Mouse (Mus musculus): ENCODE results near the gene Slc44a2. TPM values are rescaled to one million over a fixed set of nuclear protein-coding genes. Genes with fewer than 3 reads are reported as not detected.
A peak's percentile ranks its signal among the peaks of the same experiment; 100 is the strongest.

The Slc44a2 gene
- total RNA-seq, 2 experiments from 2014 or later, result 117 to 128 TPM

DNA sequence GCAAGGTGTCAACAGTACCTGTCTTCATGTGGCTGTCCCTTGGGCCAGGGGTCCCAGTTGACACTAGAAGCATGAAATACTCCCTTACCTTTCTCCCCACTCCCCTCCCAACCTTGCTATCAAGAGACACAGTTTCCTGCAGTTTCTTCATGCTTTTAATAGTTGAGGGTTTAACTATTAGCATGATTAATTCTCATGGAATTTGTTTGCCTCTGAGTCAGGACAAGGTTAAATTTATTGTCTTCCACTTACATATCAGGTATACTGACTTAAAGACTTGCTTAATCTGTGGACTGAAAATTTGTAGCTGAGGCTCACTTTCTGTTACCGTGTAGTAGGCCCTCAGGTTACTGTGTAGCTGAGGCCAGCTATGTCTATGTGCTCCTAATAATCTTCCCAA, 13.0 kb downstream of the Slc44a2 start:
- no peak for DNase-seq

DNA sequence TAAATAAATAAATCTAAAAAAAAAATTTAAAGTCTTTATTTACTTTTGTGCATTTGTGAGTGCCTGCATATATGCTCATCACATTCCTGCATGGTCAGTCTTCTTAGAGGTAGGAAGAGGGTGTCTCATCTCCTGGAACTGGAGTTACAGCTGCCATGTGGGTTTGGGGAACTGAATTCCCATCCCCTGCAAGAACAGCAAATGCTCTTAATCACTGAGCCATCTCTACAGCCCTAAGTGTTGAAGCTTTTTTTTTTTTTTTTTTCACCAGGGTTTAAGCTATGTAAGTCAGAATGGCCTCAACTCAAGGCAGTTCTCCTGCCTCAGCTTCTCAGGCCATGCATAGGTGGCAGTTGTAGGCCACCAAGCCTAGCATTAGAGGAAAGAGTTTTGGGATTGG, 14.2 kb downstream of the Slc44a2 start:
- no peak for DNase-seq

DNA sequence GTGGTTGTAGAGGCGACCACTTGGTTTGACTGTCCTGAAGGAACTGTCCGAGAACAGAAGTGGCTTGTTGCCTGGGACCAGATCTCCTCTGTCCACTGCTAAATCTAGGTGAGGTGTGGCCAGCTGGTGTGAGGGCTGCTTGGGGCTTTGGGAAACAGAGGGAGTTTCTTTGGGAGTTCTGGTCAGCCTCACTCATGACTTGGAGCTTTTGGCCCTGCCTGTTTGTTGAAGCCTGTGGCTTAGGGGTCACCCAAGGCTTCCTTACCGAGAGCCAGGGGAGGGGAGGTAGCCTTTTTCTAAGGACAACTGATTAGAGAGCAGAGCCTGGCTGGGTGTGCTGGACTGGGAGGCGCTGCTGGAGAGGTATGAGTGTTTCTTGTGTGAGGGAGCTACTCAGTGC, 14.9 kb downstream of the Slc44a2 start:
- DNase-seq, result no peak

DNA sequence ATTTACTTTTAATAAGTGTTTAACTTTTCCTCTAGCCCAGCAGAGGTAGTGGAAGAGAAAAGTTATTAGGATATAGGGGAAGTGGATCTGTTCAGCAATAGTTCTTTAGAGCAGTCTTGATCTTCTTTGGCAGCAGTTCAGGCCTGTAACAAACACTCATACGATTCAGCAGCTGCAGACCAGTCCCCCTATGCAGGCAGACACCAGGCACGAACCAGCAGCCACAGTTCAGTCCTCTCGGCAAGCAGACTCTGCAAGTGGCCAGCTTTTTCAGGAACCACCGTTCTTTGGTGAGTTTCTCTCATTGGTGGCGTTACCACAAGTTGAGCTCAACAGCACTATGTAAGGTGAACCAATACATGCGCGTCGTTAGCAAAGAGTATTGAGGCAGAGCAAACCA, 16.0 kb downstream of the Slc44a2 start:
- DNase-seq, result no peak

DNA sequence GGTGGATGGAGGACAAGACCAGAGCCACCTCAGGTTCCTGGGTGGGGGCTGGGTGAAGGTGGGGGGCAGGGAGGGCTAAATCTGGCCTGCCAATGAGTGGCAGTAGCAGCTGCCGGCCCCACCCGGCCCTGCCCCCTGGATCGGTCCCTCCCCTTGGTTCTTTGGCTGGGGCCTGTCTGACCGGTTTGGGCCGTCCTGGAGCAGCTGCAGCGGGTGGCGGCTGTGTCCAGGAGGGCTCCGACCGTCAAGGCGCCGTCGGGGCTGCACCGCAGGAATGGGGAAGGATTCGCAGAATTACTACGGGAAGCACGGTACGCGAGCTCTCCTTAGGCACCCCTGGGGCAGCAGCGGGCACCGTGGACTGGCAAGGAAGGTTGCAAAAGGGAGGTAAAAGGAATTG, 17.2 kb downstream of the Slc44a2 start:
- peak; percentile 85 for DNase-seq

DNA sequence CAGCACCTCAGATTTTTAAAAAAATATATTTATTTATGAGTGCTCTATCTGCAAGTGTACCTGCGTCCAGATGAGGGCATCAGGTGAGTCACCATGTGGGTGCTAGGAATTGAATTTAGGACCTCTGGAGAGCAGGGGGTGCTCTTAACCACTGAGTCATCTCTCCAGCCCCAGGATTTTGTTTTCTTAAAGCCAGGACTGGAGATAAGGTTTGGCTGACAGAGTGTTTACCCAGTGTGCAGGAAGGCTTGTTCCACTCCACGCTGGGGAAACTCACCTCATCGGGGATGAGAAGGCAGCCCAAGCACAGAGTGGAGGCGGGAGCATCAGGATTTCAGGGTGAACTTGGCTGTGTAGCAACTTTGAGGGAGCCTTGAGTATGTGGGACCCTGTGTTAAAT, 19.9 kb downstream of the Slc44a2 start:
- DNase-seq, result no peak

DNA sequence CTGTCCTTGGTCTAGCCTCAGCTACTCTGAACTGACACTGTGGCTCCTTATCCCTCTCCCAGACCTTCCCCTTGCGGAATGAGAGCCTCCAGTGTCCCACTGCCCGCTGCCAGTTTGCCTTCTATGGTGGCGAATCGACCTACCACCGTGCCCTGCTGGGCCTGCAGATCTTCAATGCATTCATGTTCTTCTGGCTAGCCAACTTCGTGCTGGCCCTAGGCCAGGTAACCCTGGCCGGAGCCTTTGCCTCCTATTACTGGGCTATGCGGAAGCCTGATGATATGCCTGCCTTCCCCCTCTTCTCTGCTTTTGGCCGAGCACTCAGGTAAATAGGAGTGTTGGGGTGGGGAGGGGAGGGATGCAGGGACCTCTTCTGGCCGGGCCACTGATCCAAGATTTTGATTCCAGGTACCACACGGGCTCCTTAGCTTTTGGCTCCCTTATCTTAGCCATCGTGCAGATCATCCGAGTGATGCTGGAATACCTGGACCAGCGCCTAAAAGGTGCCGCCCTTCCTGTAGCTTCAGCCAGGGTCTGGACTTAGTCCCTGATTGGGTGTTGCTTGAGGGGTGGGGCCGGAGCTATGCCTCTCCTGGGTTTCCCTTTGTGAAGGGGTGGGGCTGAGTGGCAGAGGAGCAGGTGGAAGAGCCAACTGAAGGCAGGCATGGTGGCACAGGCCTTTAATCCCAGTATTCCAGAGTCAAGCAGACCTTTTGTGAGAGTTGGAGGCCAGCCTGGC, 26.3 kb downstream of the Slc44a2 start:
- DNase-seq, result no peak

DNA sequence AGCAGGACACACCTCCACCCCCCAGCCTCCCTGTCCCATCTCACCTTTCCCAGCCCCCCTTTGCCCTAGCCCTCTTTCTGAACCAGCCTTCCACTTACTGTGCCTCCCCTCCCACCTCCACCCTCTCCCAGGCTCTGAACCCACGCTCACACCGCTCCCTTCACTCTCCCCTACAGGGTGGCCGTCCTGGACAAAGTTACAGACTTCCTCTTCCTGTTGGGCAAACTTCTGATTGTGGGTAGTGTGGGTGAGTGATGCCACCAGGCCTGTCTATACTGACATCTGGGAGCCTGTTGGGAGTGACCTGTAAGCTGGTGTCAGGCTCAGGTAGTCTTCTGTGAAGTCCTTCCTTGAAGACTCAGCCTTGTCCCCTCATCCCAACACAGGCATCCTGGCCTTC, 27.7 kb downstream of the Slc44a2 start:
- no peak for DNase-seq

DNA sequence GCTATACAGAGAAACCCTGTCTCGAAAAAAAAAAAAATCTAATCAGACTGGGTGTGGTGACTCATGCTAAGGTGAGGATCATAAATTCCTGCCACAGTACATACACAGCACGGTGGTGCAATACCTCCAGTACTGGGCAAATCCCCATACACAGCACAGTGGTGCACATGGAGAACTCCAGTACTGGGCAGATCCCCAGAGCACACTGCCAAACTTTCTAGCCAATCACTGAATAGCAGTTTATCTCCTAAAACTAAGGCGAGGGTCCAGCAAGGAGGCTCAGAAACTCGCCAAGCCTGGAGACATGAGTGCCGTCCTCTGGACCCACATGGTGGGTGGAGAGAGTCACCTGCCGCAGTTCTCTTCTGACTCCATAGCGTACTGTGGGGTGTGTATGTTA, 30.7 kb downstream of the Slc44a2 start:
- no peak for DNase-seq

DNA sequence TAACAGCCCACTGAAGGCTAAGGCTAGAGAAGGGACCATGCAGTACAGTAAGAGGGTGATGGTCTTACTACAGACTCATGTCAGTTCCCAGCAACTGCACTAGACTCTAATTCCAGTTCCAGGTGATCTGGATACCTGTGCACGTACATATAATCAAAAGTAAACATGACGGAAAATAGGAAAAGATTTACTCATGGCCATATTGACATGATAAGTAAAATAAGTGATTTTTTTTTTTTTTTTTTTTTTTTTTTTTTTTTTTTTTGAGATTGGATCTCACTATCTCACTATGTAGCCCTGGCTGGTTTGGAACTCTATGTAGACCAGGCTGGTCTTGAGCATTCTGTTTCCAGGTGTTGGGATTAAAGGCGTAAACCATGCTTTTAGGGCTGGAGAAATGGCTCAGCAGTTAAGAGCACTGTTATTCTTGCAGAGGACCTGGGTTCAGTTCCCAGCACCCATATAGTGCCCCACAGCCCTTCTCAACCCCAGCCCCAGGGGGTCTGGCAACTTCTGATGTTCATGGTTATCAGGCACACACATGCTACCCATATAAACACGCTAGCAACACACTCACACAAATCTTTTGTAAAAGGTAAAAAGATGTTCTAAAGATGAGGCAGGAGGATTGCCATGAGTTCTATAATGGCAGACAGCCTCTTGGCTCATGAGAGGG, 31.3 kb downstream of the Slc44a2 start:
- no peak for DNase-seq

DNA sequence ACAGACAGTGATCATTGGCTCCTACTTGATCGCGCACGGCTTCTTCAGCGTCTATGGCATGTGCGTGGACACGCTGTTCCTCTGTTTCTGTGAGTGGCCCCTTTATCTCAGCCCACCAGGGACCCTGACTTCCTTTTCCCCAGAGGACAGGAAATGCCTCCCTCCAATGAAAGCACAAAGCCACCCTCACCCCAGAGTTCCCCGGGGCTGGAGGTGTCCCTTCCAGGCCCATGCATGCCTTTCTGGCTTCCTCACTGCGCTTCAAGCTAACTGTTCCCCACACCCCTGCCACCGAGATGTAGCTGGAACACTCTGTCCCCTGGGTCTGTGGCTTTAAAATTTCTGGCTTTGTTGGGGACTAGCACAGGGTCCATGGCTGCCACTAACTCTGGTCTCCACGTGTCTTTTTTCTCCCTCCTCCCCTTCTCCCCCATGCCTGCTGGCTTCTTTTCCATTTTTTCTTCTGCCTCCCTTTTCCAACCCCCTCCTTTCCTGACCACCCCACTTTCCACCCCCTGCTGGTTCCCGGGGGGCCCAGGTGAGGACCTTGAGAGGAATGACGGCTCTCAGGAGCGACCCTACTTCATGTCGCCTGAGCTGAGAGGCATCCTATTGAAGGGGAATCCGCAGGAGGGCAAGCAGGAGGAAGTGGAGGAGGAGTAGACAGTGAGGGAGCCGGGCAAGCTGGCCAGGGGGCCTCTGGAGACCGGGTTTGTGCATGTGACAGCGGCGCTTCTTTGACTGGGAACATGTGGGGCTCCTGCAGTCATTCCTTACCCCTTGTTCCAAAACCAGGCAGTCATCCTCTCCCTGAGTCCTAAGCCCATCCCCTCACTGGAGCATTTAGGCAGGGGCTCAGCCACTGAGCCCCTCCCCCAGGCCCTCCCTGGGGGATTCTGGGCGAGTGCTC, 32.2 kb downstream of the Slc44a2 start:
- no peak for DNase-seq

DNA sequence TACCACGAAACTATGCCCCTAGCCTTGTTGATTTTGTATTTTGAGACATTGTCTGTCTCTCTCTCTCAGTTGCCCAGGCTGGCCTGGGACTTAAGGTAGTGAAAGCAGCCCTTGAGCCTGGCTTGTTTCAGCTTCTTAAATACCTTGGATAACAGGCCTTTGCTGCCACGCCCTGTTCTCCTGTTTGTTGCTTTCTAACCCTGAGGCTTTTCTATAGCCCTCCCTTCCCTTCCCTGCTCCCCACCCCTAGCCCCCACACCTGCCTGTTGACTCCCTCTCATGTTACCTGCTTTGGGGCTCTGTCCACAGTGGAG, 32.8 kb downstream of the Slc44a2 start:
- DNase-seq, result no peak

DNA sequence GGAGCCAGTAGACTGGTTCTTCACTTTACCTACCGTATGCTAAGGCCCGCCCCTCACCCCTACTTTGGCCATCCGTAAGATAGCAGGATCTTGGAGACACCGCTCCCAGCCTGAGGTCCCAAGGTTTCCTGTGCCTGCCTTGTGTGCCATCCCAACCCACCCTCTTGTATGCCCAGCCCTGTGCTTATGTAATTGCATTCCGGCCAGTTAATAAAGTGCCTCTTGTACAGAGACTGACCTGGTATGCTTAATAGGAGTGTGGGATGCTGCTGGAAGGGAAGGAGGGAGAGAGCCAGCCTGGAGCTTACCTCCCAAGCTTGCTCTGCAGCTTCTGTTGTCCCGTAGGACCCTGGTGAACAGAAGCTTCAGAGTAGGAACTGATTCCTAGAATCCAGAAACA, 34.3 kb downstream of the Slc44a2 start:
- no peak for DNase-seq

DNA sequence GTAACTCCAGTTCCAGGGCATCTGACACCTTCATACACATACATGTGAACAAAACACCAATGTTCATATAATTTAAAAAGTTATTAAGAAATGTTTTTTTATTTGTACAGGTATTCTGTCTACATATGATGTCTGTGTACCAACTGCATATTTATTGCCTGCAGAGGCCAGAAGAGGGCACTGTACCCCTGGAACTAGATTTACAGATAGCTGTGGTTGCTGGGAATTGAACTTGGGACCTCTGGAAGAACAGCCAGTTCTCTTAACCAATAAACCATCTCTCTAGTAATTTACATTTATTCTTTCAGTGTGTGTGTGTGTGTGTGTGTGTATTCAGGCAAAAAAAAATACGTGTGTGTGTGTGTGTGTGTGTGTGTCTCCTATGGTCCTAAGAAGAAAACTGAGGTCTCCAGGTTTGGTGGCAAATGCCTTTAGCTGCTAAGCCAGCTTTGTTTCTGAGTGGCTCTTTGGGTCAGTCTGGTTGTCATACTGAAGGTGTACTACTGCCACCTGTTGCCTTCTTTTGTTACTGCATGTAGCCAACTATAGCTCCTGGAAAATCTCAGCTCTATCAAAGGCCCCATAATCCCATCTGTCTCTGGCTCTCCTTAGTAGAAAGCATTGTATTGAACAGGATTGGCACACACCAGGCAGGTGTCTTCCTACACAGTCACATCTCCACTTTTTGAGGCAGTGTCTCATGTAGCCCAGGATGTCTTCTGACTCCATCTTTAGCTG, 36.7 kb downstream of the Slc44a2 start:
- peak; percentile 47 for DNase-seq

DNA sequence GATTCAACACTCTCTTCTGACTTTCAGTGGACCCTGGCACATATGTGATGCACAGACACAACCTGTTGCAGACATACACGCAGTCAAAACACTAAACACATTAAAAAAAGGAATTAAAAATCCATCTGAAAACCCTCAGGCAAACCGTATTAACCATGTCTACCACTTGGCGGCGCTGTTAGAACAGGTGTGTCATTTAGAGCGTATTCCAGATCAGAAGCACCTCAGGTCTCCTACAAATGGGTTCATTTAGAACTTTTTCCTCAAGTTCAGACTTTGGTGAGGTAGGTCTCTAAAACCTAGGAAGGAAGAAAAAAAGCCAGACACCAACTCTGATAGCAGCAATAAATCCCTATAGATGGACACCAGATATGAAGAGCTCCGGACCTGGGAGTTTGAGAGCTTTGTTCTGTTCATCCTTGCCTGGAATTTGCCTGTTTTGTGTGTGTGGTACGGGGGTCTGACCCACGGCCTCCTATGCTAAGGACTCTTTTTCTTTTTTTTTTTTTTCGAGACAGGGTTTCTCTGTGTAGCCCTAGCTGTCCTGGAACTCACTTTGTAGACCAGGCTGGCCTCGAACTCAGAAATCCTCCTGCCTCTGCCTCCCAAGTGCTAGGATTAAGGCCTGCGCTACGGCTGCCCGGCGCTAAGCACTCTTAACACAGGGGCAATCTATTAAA, 46.2 kb downstream of the Slc44a2 start:
- DNase-seq, result peak; percentile 31

DNA sequence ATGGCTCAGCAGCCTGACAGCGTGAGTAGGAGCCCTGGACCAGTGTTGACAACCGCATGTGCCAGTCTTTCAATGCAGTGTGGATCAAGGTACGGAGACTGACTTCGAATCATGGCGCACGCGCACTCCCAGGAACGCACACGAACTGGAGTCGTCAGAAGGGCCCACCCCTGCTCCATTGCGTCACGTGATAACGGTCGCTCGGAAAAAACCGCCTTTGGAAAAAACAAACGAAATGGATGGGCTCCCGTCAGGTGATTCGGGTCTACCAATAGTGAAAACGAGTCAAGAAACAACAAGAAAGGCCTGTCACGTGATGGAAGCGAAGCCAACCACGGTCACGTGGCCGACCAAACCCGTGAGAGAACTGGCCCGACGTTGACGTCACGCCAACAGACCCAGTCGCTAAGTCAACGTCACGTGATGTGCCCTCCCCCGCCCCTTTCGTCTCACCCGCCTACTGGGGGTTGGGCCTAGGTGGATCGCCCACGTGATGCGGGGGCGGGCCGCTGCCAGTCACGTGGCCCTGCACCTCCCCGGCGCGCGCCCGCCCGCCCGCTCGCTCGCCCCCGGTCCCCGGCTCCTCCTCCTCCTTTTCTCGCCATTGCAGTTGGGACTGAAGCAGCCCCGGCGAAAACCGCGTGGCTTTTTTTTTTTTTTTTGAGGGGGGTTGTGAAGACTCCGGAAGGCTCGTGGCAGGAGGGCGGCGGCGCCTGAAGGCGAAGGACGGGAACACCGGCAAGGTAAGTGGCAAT, 47.0 kb downstream of the Slc44a2 start, which contains the start of gene Ilf3:
Ilf3 (plus strand) TSS at position 515 of the 755 bp plus-strand sequence.
- peak; percentile 100 for DNase-seq

DNA sequence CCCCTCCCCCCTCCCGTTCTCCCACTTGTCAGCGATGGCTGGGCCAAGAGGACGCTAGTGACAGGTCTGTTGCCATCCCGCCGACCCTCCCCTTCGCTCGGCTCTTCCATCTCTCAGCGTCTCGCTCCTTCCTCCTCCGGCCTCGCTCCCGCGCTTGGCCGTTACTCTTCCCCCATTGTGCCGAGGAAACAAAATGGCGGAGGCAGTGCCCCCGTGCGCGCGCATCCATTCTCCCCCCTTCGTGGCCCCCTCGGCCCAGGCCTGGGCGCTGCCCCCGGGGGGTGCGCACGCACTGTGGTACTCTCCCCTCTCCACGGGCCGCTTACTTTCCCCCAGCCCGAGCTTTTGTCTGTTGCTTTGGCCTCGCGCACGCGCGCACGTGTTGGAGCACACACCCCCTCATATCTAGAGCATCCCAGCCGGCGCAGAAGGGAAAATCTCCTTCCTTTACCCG, 47.7 kb downstream of the Slc44a2 start:
- peak; percentile 73 for DNase-seq

DNA sequence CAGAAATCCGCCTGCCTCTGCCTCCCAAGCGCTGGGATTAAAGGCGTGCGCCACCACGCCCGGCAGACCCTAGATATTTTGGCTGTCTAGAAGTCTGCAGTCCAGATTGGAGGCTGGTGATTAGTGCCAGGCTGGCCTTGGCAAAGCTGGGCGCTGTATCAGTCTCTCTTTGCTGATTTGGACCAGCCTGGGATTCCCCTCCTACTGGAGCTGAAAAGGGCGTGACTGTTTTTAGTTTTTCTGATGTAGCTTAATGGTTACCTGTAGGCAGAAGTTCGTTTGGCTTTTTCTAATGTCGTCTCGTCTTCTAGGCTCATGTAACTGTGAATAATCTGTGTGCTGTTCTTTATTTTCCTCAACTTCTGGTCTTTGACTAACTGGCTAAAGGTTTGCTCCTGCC, 48.6 kb downstream of the Slc44a2 start:
- no peak for DNase-seq

DNA sequence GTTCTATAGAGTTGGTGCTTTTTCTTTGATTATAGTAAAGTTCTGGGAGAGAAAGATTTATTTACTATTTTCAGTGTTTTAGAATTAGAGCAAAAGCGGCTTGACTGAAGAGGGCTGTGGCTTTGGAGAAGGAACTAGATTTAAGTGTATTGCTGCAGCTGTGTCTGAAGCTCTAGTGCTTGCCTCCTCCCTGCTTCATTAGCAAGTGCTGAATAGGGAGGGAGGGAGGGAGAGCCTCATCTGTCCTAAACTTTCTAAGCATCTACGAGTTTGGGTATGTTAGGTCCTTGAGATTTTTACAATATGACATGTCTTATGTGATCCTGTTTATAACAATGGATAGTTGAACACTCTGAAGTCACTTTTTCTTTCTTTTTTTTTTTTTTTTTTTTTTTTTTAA, 50.4 kb downstream of the Slc44a2 start:
- no peak for DNase-seq

DNA sequence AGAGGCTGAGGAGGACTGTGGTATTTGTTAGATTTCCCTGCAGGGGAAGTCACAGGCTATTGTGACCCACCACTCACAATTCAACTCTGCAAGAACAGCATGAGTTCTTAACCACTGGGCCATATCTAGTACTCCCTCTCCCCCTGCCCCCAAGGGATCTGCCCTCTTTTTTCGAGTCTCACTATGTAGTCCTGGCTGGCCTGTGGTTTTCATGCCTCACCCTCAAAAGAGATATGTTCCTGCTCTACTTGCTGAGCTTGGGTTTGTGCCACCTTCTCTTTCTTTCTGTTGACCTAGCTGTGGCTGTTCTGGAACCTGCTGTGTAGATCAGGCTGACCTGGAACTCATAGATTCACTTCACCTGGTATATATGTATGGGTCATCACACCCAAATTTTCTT, 52.0 kb downstream of the Slc44a2 start:
- no peak for DNase-seq

DNA sequence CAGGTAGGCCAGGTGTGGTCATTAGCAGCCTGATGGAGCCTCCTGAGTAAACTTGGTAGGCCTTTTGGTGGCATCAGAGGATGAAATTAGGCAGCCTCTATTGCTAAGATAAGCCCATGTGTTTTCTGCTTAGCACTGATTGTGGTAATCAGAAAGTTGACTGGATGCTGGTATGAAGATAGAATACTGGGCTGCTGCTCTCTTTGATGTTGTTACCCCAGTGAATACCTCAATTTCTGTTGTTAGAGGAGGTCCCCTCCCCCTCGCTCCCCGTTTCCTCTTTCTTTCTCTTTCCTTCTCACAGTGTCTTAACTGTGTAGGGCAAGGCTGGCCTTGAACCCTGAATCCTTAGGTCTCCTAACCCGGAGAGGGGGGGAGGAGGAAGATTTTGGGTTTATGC, 58.7 kb downstream of the Slc44a2 start:
- DNase-seq, result no peak

Measured in gastrocnemius, postnatal 25 days (tissue).